In genomic region chr1:86053198-86053921, GRCm38 (mm10) we compare ENCODE assay signal across 8 mouse cellular contexts. TPM values are rescaled to one million over a fixed set of nuclear protein-coding genes. Genes with fewer than 3 reads are reported as not detected.
DNase-seq lines count a peak whose midpoint lies in the region; ATAC-seq lines count a peak whose summit lies in the region.

No protein-coding gene starts in this region.

- H3K4me1 ChIP-seq in forebrain, embryonic 13.5 days, result peaks cover 15% of the 10 kb centered on the region
- no peaks in the 10 kb centered on the region for H3K4me1 ChIP-seq in forebrain, embryonic 10.5 days
- H3K4me1 ChIP-seq in embryonic facial prominence, embryonic 15.5 days, result no peaks in the 10 kb centered on the region
- no peaks in the 10 kb centered on the region for H3K4me1 ChIP-seq in midbrain, embryonic 14.5 days (ENCODE audit: control insufficient read depth, insufficient read depth, low read length)

- WGBS in forebrain, embryonic 13.5 days, result 59% methylated on average over 12 of the region's 12 CpGs
- 89% methylated on average over 12 of the region's 12 CpGs for WGBS in forebrain, embryonic 10.5 days
- 68% methylated on average over 12 of the region's 12 CpGs for WGBS in embryonic facial prominence, embryonic 15.5 days
- WGBS in midbrain, embryonic 14.5 days, result 82% methylated on average over 12 of the region's 12 CpGs

- peaks cover 9% of the 10 kb centered on the region for H3K27me3 ChIP-seq in forebrain, embryonic 13.5 days
- H3K27me3 ChIP-seq in forebrain, embryonic 10.5 days (ENCODE audit: poor library complexity, severe bottlenecking), result peaks cover 10% of the 10 kb centered on the region
- peaks cover 8% of the 10 kb centered on the region for H3K27me3 ChIP-seq in embryonic facial prominence, embryonic 15.5 days
- H3K27me3 ChIP-seq in midbrain, embryonic 14.5 days (ENCODE audit: control insufficient read depth, insufficient read depth, low read length), result no peaks in the 10 kb centered on the region

- no peaks in the 10 kb centered on the region for H3K36me3 ChIP-seq in forebrain, embryonic 13.5 days (ENCODE audit: poor library complexity, severe bottlenecking)
- H3K36me3 ChIP-seq in forebrain, embryonic 10.5 days (replicated peaks), result no peaks in the 10 kb centered on the region
- H3K36me3 ChIP-seq in embryonic facial prominence, embryonic 15.5 days, result no peaks in the 10 kb centered on the region
- no peaks in the 10 kb centered on the region for H3K36me3 ChIP-seq in midbrain, embryonic 14.5 days (ENCODE audit: control insufficient read depth, insufficient read depth, low read length)

- no peak overlapping the region for H3K4me3 ChIP-seq in forebrain, embryonic 13.5 days
- H3K4me3 ChIP-seq in forebrain, embryonic 10.5 days, result no peak overlapping the region
- H3K4me3 ChIP-seq in embryonic facial prominence, embryonic 15.5 days (replicated peaks), result no peak overlapping the region
- H3K4me3 ChIP-seq in midbrain, embryonic 14.5 days (replicated peaks; ENCODE audit: low read depth, low read length), result no peak overlapping the region

- no peak overlapping the region for H3K9ac ChIP-seq in forebrain, embryonic 13.5 days
- H3K9ac ChIP-seq in embryonic facial prominence, embryonic 15.5 days, result no peak overlapping the region
- no peak overlapping the region for H3K9ac ChIP-seq in midbrain, embryonic 14.5 days (replicated peaks; ENCODE audit: low read length)

- H3K9me3 ChIP-seq in forebrain, embryonic 13.5 days (replicated peaks), result no peaks in the 10 kb centered on the region
- H3K9me3 ChIP-seq in forebrain, embryonic 10.5 days, result no peaks in the 10 kb centered on the region
- no peaks in the 10 kb centered on the region for H3K9me3 ChIP-seq in embryonic facial prominence, embryonic 15.5 days (replicated peaks)
- H3K9me3 ChIP-seq in midbrain, embryonic 14.5 days (ENCODE audit: control insufficient read depth, low read length), result no peaks in the 10 kb centered on the region

- peak overlapping the region; percentile 62 for H3K27ac ChIP-seq in forebrain, embryonic 13.5 days
- H3K27ac ChIP-seq in forebrain, embryonic 10.5 days, result no peak overlapping the region
- no peak overlapping the region for H3K27ac ChIP-seq in embryonic facial prominence, embryonic 15.5 days (replicated peaks)
- H3K27ac ChIP-seq in midbrain, embryonic 14.5 days (replicated peaks; ENCODE audit: low read depth, low read length), result no peak overlapping the region

- H3K4me2 ChIP-seq in forebrain, embryonic 13.5 days, result no peak overlapping the region
- H3K4me2 ChIP-seq in embryonic facial prominence, embryonic 15.5 days (replicated peaks), result no peak overlapping the region
- H3K4me2 ChIP-seq in midbrain, embryonic 14.5 days (ENCODE audit: low read length), result no peak overlapping the region

- no peak for DNase-seq in forebrain, embryonic 10.5 days (ENCODE audit: extremely low spot score, low spot score)
- DNase-seq in MN1 (ENCODE audit: low spot score), result peak; percentile 60
- peak; percentile 68 to 73 for DNase-seq in heart, postnatal 36 days
- DNase-seq in midbrain, embryonic 14.5 days, result peak; percentile 65
- no peak for DNase-seq in spleen, postnatal 4 days (ENCODE audit: low spot score in 2 of 2)

- peak; percentile 85 for ATAC-seq in forebrain, embryonic 13.5 days
- ATAC-seq in embryonic facial prominence, embryonic 15.5 days (ENCODE audit: insufficient number of reproducible peaks, low FRiP score, low TSS enrichment, low read depth), result peak; percentile 57
- ATAC-seq in midbrain, embryonic 14.5 days (ENCODE audit: low FRiP score, low TSS enrichment), result peak; percentile 50; the same call in 1 of the 2 replicates
- ATAC-seq in CD4-positive, CD25-positive, alpha-beta regulatory T cell, adult 4 months, result no peak

- intact Hi-C loops in heart, postnatal 36 days (cut with DNase I), result no loop called here

RNA-seq across cellular contexts. Expression of gene 2810459M11Rik, which starts 7.7 kb away (rescaled TPM):
- 4.1 and 4.8 TPM in 2 replicates for polyA plus RNA-seq in forebrain, embryonic 13.5 days (2015; fragmentation: Nextera tagmentation; extraction: Ambion mirVana)
- polyA plus RNA-seq in forebrain, embryonic 10.5 days (2016; fragmentation: Nextera tagmentation; extraction: Ambion mirVana), result 0.22 and 0.26 TPM in 2 replicates
- polyA plus RNA-seq in embryonic facial prominence, embryonic 15.5 days (2015; fragmentation: Nextera tagmentation; extraction: Ambion mirVana), result 0.66 and 0.81 TPM in 2 replicates
- total RNA-seq in heart, postnatal 36 days (2021), result not detected
- polyA plus RNA-seq in midbrain, embryonic 14.5 days (2014; fragmentation: Nextera tagmentation; extraction: Ambion mirVana), result 7.0 and 7.3 TPM in 2 replicates
- polyA plus RNA-seq in CD4-positive, CD25-positive, alpha-beta regulatory T cell, adult 4 months (2017; shearing (Covaris generic)), result not detected

RNA-seq across cellular contexts. Expression of gene Psmd1, which starts 10.8 kb away (rescaled TPM):
- polyA plus RNA-seq in forebrain, embryonic 13.5 days (2015; fragmentation: Nextera tagmentation; extraction: Ambion mirVana), result 182 and 199 TPM in 2 replicates
- 244 and 249 TPM in 2 replicates for polyA plus RNA-seq in forebrain, embryonic 10.5 days (2016; fragmentation: Nextera tagmentation; extraction: Ambion mirVana)
- 146 and 149 TPM in 2 replicates for polyA plus RNA-seq in embryonic facial prominence, embryonic 15.5 days (2015; fragmentation: Nextera tagmentation; extraction: Ambion mirVana)
- 100 to 1,000 TPM; 104 to 110 TPM for total RNA-seq in heart, postnatal 36 days (2021)
- 149 and 214 TPM in 2 replicates for polyA plus RNA-seq in midbrain, embryonic 14.5 days (2014; fragmentation: Nextera tagmentation; extraction: Ambion mirVana)
- 10 to 100 TPM; 69.8 to 71.7 TPM for polyA plus RNA-seq in CD4-positive, CD25-positive, alpha-beta regulatory T cell, adult 4 months (2017; shearing (Covaris generic))

RNA-seq across cellular contexts. Expression of gene Spata3, which starts 36.7 kb away (rescaled TPM):
- polyA plus RNA-seq in forebrain, embryonic 13.5 days (2015; fragmentation: Nextera tagmentation; extraction: Ambion mirVana), result 0.19 TPM in 1 of 2 replicates, not detected in the other
- not detected in 2 replicates for polyA plus RNA-seq in forebrain, embryonic 10.5 days (2016; fragmentation: Nextera tagmentation; extraction: Ambion mirVana)
- 0.24 TPM in 1 of 2 replicates, not detected in the other for polyA plus RNA-seq in embryonic facial prominence, embryonic 15.5 days (2015; fragmentation: Nextera tagmentation; extraction: Ambion mirVana)
- total RNA-seq in heart, postnatal 36 days (2021), result not detected
- polyA plus RNA-seq in midbrain, embryonic 14.5 days (2014; fragmentation: Nextera tagmentation; extraction: Ambion mirVana), result 0.32 and 0.34 TPM in 2 replicates
- not detected for polyA plus RNA-seq in CD4-positive, CD25-positive, alpha-beta regulatory T cell, adult 4 months (2017; shearing (Covaris generic))

RNA-seq across cellular contexts. Expression of gene Htr2b, which starts 58.4 kb away (rescaled TPM):
- polyA plus RNA-seq in forebrain, embryonic 13.5 days (2015; fragmentation: Nextera tagmentation; extraction: Ambion mirVana), result 0.09 and 0.33 TPM in 2 replicates
- 0.18 and 0.19 TPM in 2 replicates for polyA plus RNA-seq in forebrain, embryonic 10.5 days (2016; fragmentation: Nextera tagmentation; extraction: Ambion mirVana)
- polyA plus RNA-seq in embryonic facial prominence, embryonic 15.5 days (2015; fragmentation: Nextera tagmentation; extraction: Ambion mirVana), result 0.89 and 1.4 TPM in 2 replicates
- total RNA-seq in heart, postnatal 36 days (2021), result under 1 TPM; 0.19 TPM
- 0.24 and 0.59 TPM in 2 replicates for polyA plus RNA-seq in midbrain, embryonic 14.5 days (2014; fragmentation: Nextera tagmentation; extraction: Ambion mirVana)
- polyA plus RNA-seq in CD4-positive, CD25-positive, alpha-beta regulatory T cell, adult 4 months (2017; shearing (Covaris generic)), result under 1 TPM in 1 of 2 experiments, not detected in 1; 0.39 TPM

Comparison
In these comparisons a context has a peak if more than half of its experiments do, and no peak if none do; other contexts are left out.
1. DNase-seq: peak in MN1 (single experiment), heart, postnatal 36 days (2 of 2) and midbrain, embryonic 14.5 days (single experiment); none in forebrain, embryonic 10.5 days (single experiment) and spleen, postnatal 4 days (0 of 2).